Mouse (Mus musculus) megakaryocyte, embryonic 14.5 days (primary cell): ENCODE data around the gene Vps26b.

Experiments
- FLI1 ChIP-seq: IDR thresholded peaks from 2 replicates; pipeline ENCODE4 v1.6.1; 2012; ENCODE audit warnings: low read length, inconsistent platforms, mixed read lengths
- GATA1 ChIP-seq: IDR thresholded peaks from 3 replicates; pipeline ENCODE4 v1.6.1; 2012; ENCODE audit warnings: mixed read lengths, low read length, inconsistent platforms, borderline replicate concordance

- TF ChIP-seq FLI1 (no peak), GATA1 (no peak)
Observed at GRCm38 (mm10) chr9:26997501-26997900, 32.4 kb downstream of the Vps26b start.
